In the genomic region with DNA sequence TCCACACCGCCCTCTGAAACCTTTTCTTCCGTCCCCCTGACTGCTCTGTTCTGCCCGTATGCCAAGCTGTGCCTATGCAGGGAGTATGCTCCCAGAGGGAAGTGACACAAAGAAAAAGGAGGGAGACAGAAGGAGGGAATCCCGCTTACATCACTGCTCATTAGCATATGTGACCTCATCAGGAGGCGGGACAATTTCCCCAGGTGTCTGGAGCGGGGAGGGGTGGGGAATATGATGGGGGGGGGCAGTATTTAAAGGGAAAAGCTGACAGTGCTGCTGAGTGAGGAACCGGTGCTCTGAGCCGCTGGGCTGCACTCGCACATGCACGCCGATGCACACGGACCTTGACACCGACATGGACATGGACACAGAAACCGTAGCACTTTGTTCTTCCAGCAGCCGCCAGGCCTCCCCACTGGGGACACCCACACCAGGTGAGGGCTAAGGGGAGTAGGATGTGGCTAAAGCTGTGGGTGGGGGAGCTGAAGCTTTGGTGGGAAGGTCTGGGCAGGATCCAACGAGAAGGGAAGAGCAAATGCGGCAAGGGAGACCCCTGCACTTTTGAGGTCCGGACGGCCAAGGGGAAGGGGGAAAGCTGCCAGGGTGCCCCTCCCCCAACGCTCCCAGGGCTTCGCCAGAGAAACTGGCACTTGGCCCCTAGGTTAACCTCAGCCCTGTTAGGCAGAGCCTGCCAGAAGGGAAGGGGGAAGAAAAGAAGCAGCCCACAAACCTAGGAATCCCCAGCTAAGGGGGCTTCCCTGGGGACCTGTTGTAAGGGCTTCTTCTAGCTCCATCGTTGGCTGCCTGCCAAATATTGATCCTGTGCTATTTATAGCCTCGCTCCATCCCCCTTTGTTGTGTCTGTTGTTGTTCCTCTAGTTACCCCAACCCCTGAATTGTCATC, we compare ENCODE assay signal across 8 mouse cellular contexts. TPM values are rescaled to one million over a fixed set of nuclear protein-coding genes. Genes with fewer than 3 reads are reported as not detected.
DNase-seq lines count a peak whose midpoint lies in the region; ATAC-seq and TF ChIP-seq lines count a peak whose summit lies in the region.

A gene (plus strand): TSS at position 160 of the 904 bp plus-strand sequence.

- peaks cover 31% of the 10 kb centered on the region for H3K4me1 ChIP-seq in E14TG2a.4 (replicated peaks; ENCODE audit: low read depth, low read length)
- peaks cover 46% of the 10 kb centered on the region for H3K4me1 ChIP-seq in embryonic facial prominence, embryonic 10.5 days
- H3K4me1 ChIP-seq in hindbrain, embryonic 14.5 days (replicated peaks; ENCODE audit: control insufficient read depth, insufficient read depth, low read length) = peaks cover 29% of the 10 kb centered on the region
- H3K4me1 ChIP-seq in lung, postnatal 0 days (ENCODE audit: insufficient read depth, low read depth, low read length) = peaks cover 11% of the 10 kb centered on the region; the same call in 1 of the 2 replicates

- TF ChIP-seq EP300 in lung, postnatal 0 days (IDR thresholded peaks at IDR 0.05) = no peak

- peak; percentile 68 for DNase-seq in adrenal gland, adult 2 months
- DNase-seq in embryonic facial prominence, embryonic 10.5 days (ENCODE audit: low spot score) = peak; percentile 73
- peak; percentile 84 for DNase-seq in hindbrain, embryonic 14.5 days (ENCODE audit: low spot score)
- peak in 1 of 2 experiments; percentile 40 for DNase-seq in layer of hippocampus, postnatal 25 days (ENCODE audit: extremely low spot score in 1 of 2, low spot score in 1 of 2)
- DNase-seq in lung, postnatal 0 days (ENCODE audit: low spot score) = peak; percentile 88
- DNase-seq in right cerebral cortex, postnatal 25 days = peak; percentile 64
- DNase-seq in spleen, postnatal 14 days (ENCODE audit: low spot score in 2 of 2) = no peak

- H3K9me3 ChIP-seq in E14TG2a.4 (ENCODE audit: low read length) = no peaks in the 10 kb centered on the region
- no peaks in the 10 kb centered on the region for H3K9me3 ChIP-seq in embryonic facial prominence, embryonic 10.5 days
- H3K9me3 ChIP-seq in hindbrain, embryonic 14.5 days (ENCODE audit: control insufficient read depth, low read length) = no peaks in the 10 kb centered on the region
- H3K9me3 ChIP-seq in lung, postnatal 0 days (ENCODE audit: low read length) = no peaks in the 10 kb centered on the region

- H3K36me3 ChIP-seq in E14TG2a.4 (ENCODE audit: insufficient read depth, low read length) = no peaks in the 10 kb centered on the region
- no peaks in the 10 kb centered on the region; the same call in 1 of the 2 replicates for H3K36me3 ChIP-seq in embryonic facial prominence, embryonic 10.5 days (replicated peaks)
- H3K36me3 ChIP-seq in hindbrain, embryonic 14.5 days (replicated peaks; ENCODE audit: control insufficient read depth, insufficient read depth) = no peaks in the 10 kb centered on the region; the same call in 1 of the 2 replicates
- no peaks in the 10 kb centered on the region for H3K36me3 ChIP-seq in lung, postnatal 0 days (ENCODE audit: insufficient read depth, low read length)

- peak; percentile 89 for ATAC-seq in hindbrain, embryonic 14.5 days (ENCODE audit: low FRiP score)
- ATAC-seq in lung, postnatal 0 days = peak; percentile 85

- peak within 1 kb of the TSS; percentile 69 for H3K4me2 ChIP-seq in hindbrain, embryonic 14.5 days (replicated peaks)
- H3K4me2 ChIP-seq in lung, postnatal 0 days (replicated peaks; ENCODE audit: low read depth, low read length) = peak within 1 kb of the TSS; percentile 72

- H3K27me3 ChIP-seq in E14TG2a.4 (ENCODE audit: insufficient read depth, low read length) = peaks cover 64% of the 10 kb centered on the region
- peaks cover 57% of the 10 kb centered on the region for H3K27me3 ChIP-seq in embryonic facial prominence, embryonic 10.5 days (replicated peaks; ENCODE audit: low read depth, poor library complexity, severe bottlenecking)
- H3K27me3 ChIP-seq in hindbrain, embryonic 14.5 days (ENCODE audit: control insufficient read depth, insufficient read depth, low read length) = no peaks in the 10 kb centered on the region
- no peaks in the 10 kb centered on the region for H3K27me3 ChIP-seq in lung, postnatal 0 days (replicated peaks; ENCODE audit: insufficient read depth, low read length)

- TF ChIP-seq CTCF in E14TG2a.4 (conservative IDR thresholded peaks at IDR 0.05; ENCODE audit: low read length) = no peak
- TF ChIP-seq CTCF in lung, postnatal 0 days (IDR thresholded peaks at IDR 0.05) = no peak

- WGBS in embryonic facial prominence, embryonic 10.5 days = under 1% methylated on average over 23 of the region's 23 CpGs
- WGBS in hindbrain, embryonic 14.5 days = 0% methylated on average over 23 of the region's 23 CpGs
- WGBS in lung, postnatal 0 days = 4% methylated on average over 23 of the region's 23 CpGs

- peak within 1 kb of the TSS; percentile 82 for H3K27ac ChIP-seq in embryonic facial prominence, embryonic 10.5 days (replicated peaks)
- peak within 1 kb of the TSS; percentile 78 for H3K27ac ChIP-seq in hindbrain, embryonic 14.5 days
- no peak within 1 kb of the TSS for H3K27ac ChIP-seq in lung, postnatal 0 days (ENCODE audit: low read length)

- peak within 1 kb of the TSS; percentile 72 for H3K4me3 ChIP-seq in E14TG2a.4 (replicated peaks; ENCODE audit: low read length)
- H3K4me3 ChIP-seq in embryonic facial prominence, embryonic 10.5 days = peak within 1 kb of the TSS; percentile 63
- H3K4me3 ChIP-seq in hindbrain, embryonic 14.5 days (replicated peaks; ENCODE audit: low read length) = peak within 1 kb of the TSS; percentile 60
- H3K4me3 ChIP-seq in lung, postnatal 0 days (ENCODE audit: low read depth, low read length) = peak within 1 kb of the TSS; percentile 37

- peak within 1 kb of the TSS; percentile 86 for H3K9ac ChIP-seq in hindbrain, embryonic 14.5 days
- 0 out of 2 replicates have a peak within 1 kb of the TSS, but pooled peaks have one; percentile 26 for H3K9ac ChIP-seq in lung, postnatal 0 days (replicated peaks; ENCODE audit: low read depth)

RNA-seq across cellular contexts. Expression of the gene that starts here (rescaled TPM):
- under 1 TPM; 0.29 to 0.45 TPM for total RNA-seq in adrenal gland, adult 2 months (2021)
- polyA plus RNA-seq in adrenal gland, adult 2 months (2012; rRNA removed) = 0.40 and 0.49 TPM in 2 replicates
- 9.1 and 9.9 TPM in 2 replicates for polyA plus RNA-seq in embryonic facial prominence, embryonic 10.5 days (2016; fragmentation: Nextera tagmentation; extraction: Ambion mirVana)
- 32.5 and 41.1 TPM in 2 replicates for polyA plus RNA-seq in hindbrain, embryonic 14.5 days (2014; fragmentation: Nextera tagmentation; extraction: Ambion mirVana)
- 10 to 100 TPM; 22.6 to 23.0 TPM for total RNA-seq in layer of hippocampus, postnatal 25 days (2021)
- polyA plus RNA-seq in lung, postnatal 0 days (2015; fragmentation: Nextera tagmentation; extraction: Ambion mirVana) = 11.9 and 16.0 TPM in 2 replicates

Comparison
In these comparisons a context has a peak if more than half of its experiments do, and no peak if none do; other contexts are left out.
1. RNA of the gene that starts here (total RNA-seq): 22.6 to 23.0 TPM in layer of hippocampus, postnatal 25 days; 0.29 to 0.45 TPM in adrenal gland, adult 2 months; every median in the first group is over 10 times any median in the second.
2. Peak in DNase-seq in adrenal gland, adult 2 months; RNA of the gene not detected or under 1 TPM.
3. DNase-seq: peak in embryonic facial prominence, embryonic 10.5 days (single experiment), hindbrain, embryonic 14.5 days (single experiment), lung, postnatal 0 days (single experiment) and right cerebral cortex, postnatal 25 days (single experiment); none in spleen, postnatal 14 days (0 of 2).
4. Peak in every context shown above with its lines, with median percentiles within 50 percentile points of each other: H3K4me3 ChIP-seq.